Mouse (Mus musculus): Measurements from ENCODE around the gene Trak1.
A peak's percentile ranks its signal among the peaks of the same experiment; 100 is the strongest.

The Trak1 gene

DNA sequence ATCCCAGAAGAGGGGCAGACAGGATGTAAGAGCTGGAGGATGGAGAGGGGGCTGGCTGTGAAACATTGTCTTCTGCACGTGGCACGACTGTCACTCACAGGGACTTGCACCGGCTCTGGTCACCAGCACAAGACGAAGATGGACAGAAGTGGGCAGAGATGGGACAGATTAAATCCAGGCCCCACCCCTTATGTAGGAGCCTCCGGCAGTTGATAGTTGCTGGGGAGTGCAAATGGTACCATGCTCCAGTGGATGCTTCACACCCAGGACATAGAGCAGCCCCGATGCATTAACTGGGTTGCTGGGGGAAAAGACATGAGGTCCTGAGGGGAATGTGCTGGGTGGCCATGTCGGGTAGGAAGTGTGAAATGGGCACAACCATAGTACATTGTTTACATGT is 2.1 kb upstream of the Trak1 start:
- no peak for DNase-seq

DNA sequence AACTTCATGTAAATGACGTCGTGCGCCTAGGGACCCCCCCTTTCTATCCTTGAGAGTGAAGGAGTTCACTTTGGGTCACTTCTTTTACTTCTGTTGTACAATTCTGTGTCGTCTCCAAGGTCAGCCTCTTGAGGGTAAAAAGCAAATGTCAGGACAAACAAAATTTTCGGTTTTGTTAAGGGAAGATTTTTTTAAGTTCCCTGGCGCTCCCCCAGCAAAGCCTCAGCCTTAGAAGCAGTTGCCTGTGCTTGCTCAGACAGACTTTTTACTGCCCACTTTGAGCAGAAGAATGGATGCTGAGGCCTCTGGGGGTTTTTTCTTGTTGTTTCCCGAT is 730 bp downstream of the Trak1 start:
- DNase-seq, result no peak

GRCm38 (mm10) chr9:121298411-121299091 is 1.2 kb downstream of the Trak1 start:
- peak in 1 of 2 experiments; percentile 31 for DNase-seq

DNA sequence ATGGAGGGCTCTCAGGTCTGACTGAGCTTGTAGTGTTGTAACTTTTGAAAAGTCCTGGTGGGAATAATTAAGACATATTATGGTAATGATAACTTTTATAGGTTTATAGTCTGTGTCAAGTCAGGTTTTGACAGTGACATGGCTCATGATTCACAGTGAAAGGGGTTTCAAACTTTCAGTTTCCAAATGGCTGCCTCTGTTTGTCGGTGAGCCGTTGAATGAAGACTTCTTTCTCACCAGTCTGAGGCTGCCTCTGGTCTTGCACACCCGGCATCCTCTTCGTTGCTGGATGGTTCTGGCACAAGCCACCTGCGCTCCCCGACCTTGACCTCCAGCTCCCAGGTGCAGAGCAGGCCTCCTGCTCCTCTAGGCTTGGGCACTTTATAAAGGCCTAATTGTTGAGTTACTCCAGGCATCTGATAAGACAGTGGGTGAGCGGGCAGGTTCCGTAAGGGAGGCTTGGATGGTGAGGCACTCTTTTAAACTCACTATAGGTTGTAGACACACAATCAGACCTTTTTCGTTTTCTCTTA is 2.0 kb downstream of the Trak1 start:
- DNase-seq, result no peak

DNA sequence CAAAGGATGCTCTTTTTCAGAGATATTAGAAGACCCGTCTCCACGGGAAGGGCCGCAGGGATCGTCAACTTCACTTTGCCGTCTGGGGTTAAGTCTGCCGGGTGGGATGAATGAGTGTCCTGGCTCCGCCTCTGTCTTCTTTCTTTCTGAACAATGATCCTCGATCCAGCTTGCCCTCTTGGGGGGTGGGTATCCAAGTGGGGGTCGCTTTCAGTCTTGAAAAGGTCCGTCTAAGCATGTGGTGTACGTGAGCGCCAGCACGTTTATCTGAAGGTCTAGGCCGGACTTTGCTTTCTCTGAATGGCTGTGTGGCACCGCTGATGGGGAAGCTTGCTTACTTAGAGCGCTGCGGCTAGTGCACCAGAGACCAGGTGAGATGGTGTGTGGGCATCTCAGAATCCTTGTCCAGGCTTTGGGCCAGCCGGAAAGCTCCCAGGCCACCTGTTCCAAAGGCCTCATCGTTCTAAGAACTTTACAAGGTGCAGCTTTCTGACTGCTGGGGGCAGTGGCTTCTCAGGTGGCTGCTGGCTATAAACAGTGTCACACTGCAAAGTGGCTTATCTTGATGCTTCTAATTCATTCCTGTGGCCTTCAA is 2.8 kb downstream of the Trak1 start:
- peak in 1 of 2 experiments; percentile 41 for DNase-seq

GRCm38 (mm10) chr9:121301041-121301920 is 4.0 kb downstream of the Trak1 start:
- DNase-seq, result no peak

GRCm38 (mm10) chr9:121302543-121302942 is 5.2 kb downstream of the Trak1 start:
- DNase-seq, result no peak

GRCm38 (mm10) chr9:121303086-121303485 is 5.8 kb downstream of the Trak1 start:
- no peak for DNase-seq

- DNase-seq, result no peak
Observed at GRCm38 (mm10) chr9:121303748-121304147, 6.4 kb downstream of the Trak1 start.

GRCm38 (mm10) chr9:121304520-121304919 is 7.2 kb downstream of the Trak1 start:
- DNase-seq, result no peak

GRCm38 (mm10) chr9:121305456-121305855 is 8.2 kb downstream of the Trak1 start:
- no peak for DNase-seq

DNA sequence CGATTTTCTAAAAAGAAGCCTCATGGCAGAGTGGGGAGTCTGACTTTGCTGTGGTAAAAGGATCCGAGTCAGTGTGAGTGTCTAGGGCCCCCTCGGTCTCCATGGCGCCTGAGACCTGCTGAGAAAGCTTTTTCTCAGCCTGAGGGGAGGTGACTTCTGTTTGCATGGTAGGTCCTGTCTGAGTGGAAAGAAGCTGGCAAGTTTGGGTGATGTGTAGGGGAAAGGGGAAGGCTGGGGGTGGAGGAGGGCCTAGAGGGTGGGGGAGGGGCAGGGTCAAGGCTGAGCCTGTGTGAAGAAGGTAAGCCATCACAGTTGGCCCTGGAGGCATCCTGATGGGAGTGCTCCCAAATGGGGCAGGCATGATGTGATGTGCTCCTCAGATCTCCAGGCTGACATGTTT is 12.0 kb downstream of the Trak1 start:
- no peak for DNase-seq

- no peak for DNase-seq
Observed at GRCm38 (mm10) chr9:121310501-121310900, 13.2 kb downstream of the Trak1 start.

- peak in 1 of 2 experiments; percentile 45 for DNase-seq
Observed at GRCm38 (mm10) chr9:121311846-121312236, 14.5 kb downstream of the Trak1 start.

GRCm38 (mm10) chr9:121312237-121312891 is 15.1 kb downstream of the Trak1 start:
- no peak for DNase-seq

DNA sequence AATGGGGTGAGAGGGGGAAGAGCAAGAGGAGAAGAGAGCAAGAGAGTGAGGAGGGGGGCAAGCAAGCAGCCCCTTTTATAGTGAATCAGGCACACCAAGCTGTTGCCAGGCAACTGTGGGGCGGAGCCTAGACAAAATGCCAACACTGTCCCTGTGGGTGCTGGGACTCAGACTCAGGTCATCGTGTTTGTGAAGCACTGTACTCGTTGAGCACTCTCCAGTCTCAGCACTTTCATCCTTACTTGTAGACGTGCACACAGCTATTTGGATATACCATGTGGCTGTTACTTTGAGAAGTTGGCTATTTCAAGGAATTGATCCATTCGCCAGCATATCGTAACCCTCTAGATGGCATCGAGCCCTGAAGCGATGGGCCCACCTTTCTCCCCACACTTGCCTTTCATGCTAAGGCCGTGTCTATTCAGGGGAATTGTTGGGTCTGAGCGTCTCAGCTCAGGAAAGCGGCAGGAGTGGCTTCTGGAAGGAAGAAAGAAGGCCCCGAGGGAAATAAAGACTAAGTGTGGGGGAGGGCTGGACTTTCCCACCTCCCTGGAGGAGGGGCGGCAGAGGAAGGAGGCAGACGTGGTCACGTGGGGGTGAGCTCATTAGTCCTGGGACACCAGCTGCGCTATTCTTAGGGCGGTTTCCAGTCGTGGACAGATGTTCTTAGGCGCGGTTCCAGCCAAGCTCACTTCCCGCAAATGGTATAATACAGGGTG is 16.5 kb downstream of the Trak1 start:
- DNase-seq, result no peak

DNA sequence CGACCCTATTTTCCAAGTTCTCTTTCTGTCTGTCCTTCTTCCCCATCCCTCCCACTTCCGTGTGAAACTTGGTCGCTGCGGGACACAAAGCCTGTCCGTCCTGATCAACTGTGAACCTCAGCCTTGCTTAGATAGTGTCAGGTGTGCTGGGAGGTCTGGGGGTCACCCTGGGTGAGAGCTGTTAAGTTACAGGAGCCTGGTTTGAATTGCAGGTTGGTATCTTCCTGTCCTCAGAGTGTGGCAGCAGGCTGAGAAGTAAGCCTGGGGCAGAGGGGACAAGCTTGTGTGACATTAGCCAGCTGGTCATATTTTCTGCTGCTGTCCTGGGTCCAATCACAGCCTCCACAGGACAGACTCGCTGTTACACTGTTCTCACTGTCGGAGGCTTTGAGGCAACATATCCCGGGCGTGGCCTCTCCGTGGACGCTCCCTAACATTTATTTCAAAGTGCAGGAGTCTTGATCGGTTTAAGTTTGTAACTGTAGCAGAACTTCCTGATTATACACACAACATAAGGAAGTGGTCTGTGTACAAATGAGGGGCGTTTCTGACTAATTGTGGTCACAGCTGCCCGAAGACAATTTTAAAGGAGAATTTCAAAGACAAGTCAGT is 17.3 kb downstream of the Trak1 start:
- no peak for DNase-seq

DNA sequence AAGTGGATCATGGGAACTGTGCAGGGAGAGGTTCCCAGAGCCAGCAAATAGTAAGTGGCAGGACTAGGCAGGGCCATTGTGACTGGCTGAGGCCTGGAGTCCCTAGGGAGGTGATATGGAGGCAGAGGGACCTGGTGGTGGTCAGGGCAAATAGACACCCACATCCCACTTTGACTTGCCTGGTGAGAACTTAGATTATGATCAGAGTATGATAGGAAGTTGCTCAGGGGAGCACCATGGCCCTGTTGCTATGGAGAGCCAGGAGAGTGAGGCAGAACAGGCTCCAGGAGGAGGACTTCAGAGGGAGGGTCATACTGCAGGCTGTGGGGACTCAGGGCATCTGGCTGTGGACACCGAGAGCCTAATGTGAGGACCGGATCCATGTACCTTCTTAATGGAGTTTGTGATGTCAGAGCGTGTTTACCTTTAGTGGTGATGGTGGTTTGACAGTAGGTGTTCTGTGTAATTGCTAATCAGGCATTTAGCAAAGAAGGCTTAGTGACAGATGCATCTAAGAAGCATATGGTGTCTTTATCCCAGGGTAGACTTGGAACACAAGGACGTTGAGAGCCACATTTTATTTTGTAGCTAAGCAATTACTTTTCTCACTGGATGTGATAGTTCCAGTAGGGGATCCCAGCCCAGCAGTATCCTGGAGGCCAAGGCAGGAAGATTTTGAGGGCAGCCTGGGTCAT is 18.7 kb downstream of the Trak1 start:
- no peak for DNase-seq

GRCm38 (mm10) chr9:121316621-121317405 is 19.5 kb downstream of the Trak1 start:
- peak; percentile 53 to 55 for DNase-seq

- no peak for DNase-seq
Observed at GRCm38 (mm10) chr9:121319323-121319966, 22.1 kb downstream of the Trak1 start.
